Comparison of ENCODE assay signal across 28 mouse cellular contexts in the genomic region with DNA sequence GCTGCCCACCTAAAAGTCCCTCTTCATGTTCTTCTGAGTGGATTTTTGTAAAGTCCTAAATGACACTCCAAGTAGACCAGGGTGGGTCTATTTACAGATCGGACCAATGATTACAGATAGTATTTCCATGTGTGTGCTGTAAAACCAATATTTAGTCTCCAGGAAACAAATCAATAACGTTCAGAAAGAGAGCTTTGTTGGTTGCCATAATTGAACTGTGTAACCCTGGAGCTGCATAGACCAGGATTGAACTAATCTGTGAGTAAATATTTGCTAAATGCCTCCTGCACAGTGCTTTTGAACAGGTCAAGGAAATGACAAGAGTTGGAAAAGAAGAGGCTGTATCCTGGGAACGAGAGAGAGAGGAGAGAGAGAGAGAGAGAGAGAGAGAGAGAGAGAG. TPM values are rescaled to one million over a fixed set of nuclear protein-coding genes. Genes with fewer than 3 reads are reported as not detected.
DNase-seq lines count a peak whose midpoint lies in the region; ATAC-seq lines count a peak whose summit lies in the region.
"Had no signal": no experiment of that assay in that cellular context is flagged by ENCODE, and none has a peak within 500 bp of the region (broad histone marks: within the 10 kb centered on the region; RNA-seq: fewer than 3 reads in every experiment).

No protein-coding gene starts in this region.

- H3K4me1 ChIP-seq in liver, embryonic 13.5 days (replicated peaks) = peaks cover 8% of the 10 kb centered on the region
- H3K4me1 ChIP-seq in liver, embryonic 11.5 days (replicated peaks; ENCODE audit: control insufficient read depth, insufficient read depth, low read length) = no peaks in the 10 kb centered on the region
- no peaks in the 10 kb centered on the region for H3K4me1 ChIP-seq in intestine, embryonic 16.5 days (ENCODE audit: control insufficient read depth, insufficient read depth, low read length)
- no peaks in the 10 kb centered on the region for H3K4me1 ChIP-seq in stomach, embryonic 14.5 days (ENCODE audit: control insufficient read depth, insufficient read depth, low read length)
- H3K4me1 ChIP-seq: heart, embryonic 13.5 days; limb, embryonic 12.5 days; midbrain, embryonic 15.5 days; neural tube, embryonic 15.5 days had no signal

- ATAC-seq in liver, embryonic 13.5 days (ENCODE audit: low read depth) = peak; percentile 51
- no peak for ATAC-seq in liver, embryonic 11.5 days (replicated peaks; ENCODE audit: low FRiP score)
- peak; percentile 78 for ATAC-seq in intestine, embryonic 16.5 days
- peak; percentile 83 for ATAC-seq in stomach, embryonic 14.5 days (ENCODE audit: insufficient number of reproducible peaks, insufficient read depth, low FRiP score, low read depth)
- ATAC-seq: forebrain, embryonic 16.5 days; lung, postnatal 0 days; midbrain, embryonic 15.5 days; Patski had no signal

- no peaks in the 10 kb centered on the region for H3K9me3 ChIP-seq in liver, embryonic 13.5 days (replicated peaks)
- H3K9me3 ChIP-seq in liver, embryonic 11.5 days (ENCODE audit: control insufficient read depth, low read length) = no peaks in the 10 kb centered on the region
- no peaks in the 10 kb centered on the region for H3K9me3 ChIP-seq in intestine, embryonic 16.5 days (ENCODE audit: control insufficient read depth, low read length)
- no peaks in the 10 kb centered on the region for H3K9me3 ChIP-seq in stomach, embryonic 14.5 days (ENCODE audit: control insufficient read depth, low read depth, low read length)
- H3K9me3 ChIP-seq: G1E; heart, embryonic 13.5 days; limb, embryonic 12.5 days; midbrain, embryonic 15.5 days; neural tube, embryonic 15.5 days had no signal

- no peaks in the 10 kb centered on the region for H3K27me3 ChIP-seq in liver, embryonic 13.5 days
- peaks cover under 1% of the 10 kb centered on the region; the same call in 1 of the 2 replicates for H3K27me3 ChIP-seq in liver, embryonic 11.5 days (replicated peaks; ENCODE audit: control insufficient read depth, insufficient read depth, low read length)
- no peaks in the 10 kb centered on the region for H3K27me3 ChIP-seq in intestine, embryonic 16.5 days (replicated peaks; ENCODE audit: control insufficient read depth, insufficient read depth, low read length)
- no peaks in the 10 kb centered on the region for H3K27me3 ChIP-seq in stomach, embryonic 14.5 days (ENCODE audit: control insufficient read depth, insufficient read depth, low read length)
- H3K27me3 ChIP-seq: heart, embryonic 13.5 days; midbrain, embryonic 15.5 days; neural tube, embryonic 15.5 days had no signal

- no peak overlapping the region for H3K9ac ChIP-seq in liver, embryonic 13.5 days
- H3K9ac ChIP-seq in liver, embryonic 11.5 days (ENCODE audit: low read depth, low read length) = no peak overlapping the region
- H3K9ac ChIP-seq in intestine, embryonic 16.5 days (ENCODE audit: low read depth, low read length) = no peak overlapping the region
- H3K9ac ChIP-seq in stomach, embryonic 14.5 days (replicated peaks; ENCODE audit: low read depth, low read length) = no peak overlapping the region
- H3K9ac ChIP-seq: heart, embryonic 13.5 days; hindbrain, embryonic 14.5 days; limb, embryonic 12.5 days; midbrain, embryonic 15.5 days; neural tube, embryonic 15.5 days had no signal

- H3K27ac ChIP-seq in liver, embryonic 13.5 days = no peak overlapping the region
- no peak overlapping the region for H3K27ac ChIP-seq in liver, embryonic 11.5 days (ENCODE audit: low read depth, low read length)
- no peak overlapping the region for H3K27ac ChIP-seq in intestine, embryonic 16.5 days (ENCODE audit: low read length)
- H3K27ac ChIP-seq in stomach, embryonic 14.5 days (ENCODE audit: low read length) = no peak overlapping the region; the same call in 1 of the 2 replicates
- H3K27ac ChIP-seq: heart, embryonic 13.5 days; hindbrain, embryonic 14.5 days; left cerebral cortex, adult 2 months; limb, embryonic 12.5 days; macrophage; midbrain, embryonic 15.5 days; neural tube, embryonic 15.5 days had no signal

- 45% methylated on average over 3 of the region's 3 CpGs for WGBS in liver, embryonic 13.5 days (ENCODE audit: insufficient replicate concordance)
- WGBS in liver, embryonic 11.5 days = 61% methylated on average over 3 of the region's 3 CpGs
- 36% methylated on average over 3 of the region's 3 CpGs for WGBS in intestine, embryonic 16.5 days
- WGBS in stomach, embryonic 14.5 days = 45% methylated on average over 3 of the region's 3 CpGs

- DNase-seq in liver, embryonic 13.5 days = no peak
- DNase-seq in liver, embryonic 11.5 days (ENCODE audit: low spot score) = no peak
- no peak for DNase-seq in urinary bladder, postnatal 36 days (ENCODE audit: low spot score in 2 of 2)
- DNase-seq in gastrocnemius, adult 18-20 months (ENCODE audit: low spot score) = no peak
- DNase-seq in kidney, postnatal 10 days = no peak
- DNase-seq: adrenal gland, postnatal 25 days; cerebellum, adult 11-12 months; cerebellum, adult 9-11 months; heart, postnatal 10 days; kidney, adult 9 months; kidney, postnatal 25 days; lung, adult 18-20 months; retina, postnatal 1 day; right cerebral cortex, postnatal 14 days had no signal

- 0 out of 2 replicates have a peak, but pooled peaks cover 3% of the 10 kb centered on the region for H3K36me3 ChIP-seq in liver, embryonic 13.5 days
- H3K36me3 ChIP-seq in liver, embryonic 11.5 days (ENCODE audit: control insufficient read depth, insufficient read depth, low read length) = no peaks in the 10 kb centered on the region
- no peaks in the 10 kb centered on the region for H3K36me3 ChIP-seq in intestine, embryonic 16.5 days (ENCODE audit: control insufficient read depth, insufficient read depth, low read length)
- no peaks in the 10 kb centered on the region for H3K36me3 ChIP-seq in stomach, embryonic 14.5 days (ENCODE audit: control insufficient read depth, insufficient read depth, low read length)
- H3K36me3 ChIP-seq: G1E; heart, embryonic 13.5 days; limb, embryonic 12.5 days; midbrain, embryonic 15.5 days; neural tube, embryonic 15.5 days had no signal

- no peak overlapping the region for H3K4me3 ChIP-seq in liver, embryonic 13.5 days (replicated peaks)
- H3K4me3 ChIP-seq in liver, embryonic 11.5 days (ENCODE audit: low read depth, low read length) = no peak overlapping the region
- H3K4me3 ChIP-seq in intestine, embryonic 16.5 days (ENCODE audit: low read length) = no peak overlapping the region
- H3K4me3 ChIP-seq in stomach, embryonic 14.5 days (ENCODE audit: low read depth, low read length) = no peak overlapping the region
- H3K4me3 ChIP-seq: erythroblast, embryonic 14.5 days; heart, embryonic 13.5 days; left cerebral cortex, adult 2 months; limb, embryonic 12.5 days; midbrain, embryonic 15.5 days; neural tube, embryonic 15.5 days had no signal

- 0 out of 2 replicates have a peak overlapping the region, but pooled peaks have one; percentile 4 for H3K4me2 ChIP-seq in liver, embryonic 13.5 days
- no peak overlapping the region for H3K4me2 ChIP-seq in liver, embryonic 11.5 days
- H3K4me2 ChIP-seq in intestine, embryonic 16.5 days (ENCODE audit: low read depth, low read length) = no peak overlapping the region
- H3K4me2 ChIP-seq in stomach, embryonic 14.5 days (replicated peaks; ENCODE audit: low read depth, low read length) = no peak overlapping the region
- H3K4me2 ChIP-seq: heart, embryonic 13.5 days; hindbrain, embryonic 14.5 days; limb, embryonic 12.5 days; midbrain, embryonic 15.5 days; neural tube, embryonic 15.5 days had no signal

RNA-seq across cellular contexts. Expression of gene Tm9sf3, which starts 11.8 kb away (rescaled TPM):
- 58.2 and 72.6 TPM in 2 replicates for polyA plus RNA-seq in liver, embryonic 13.5 days (2015; fragmentation: Nextera tagmentation; extraction: Ambion mirVana)
- polyA plus RNA-seq in liver, embryonic 11.5 days (2014; fragmentation: Nextera tagmentation; extraction: Ambion mirVana) = 112 and 134 TPM in 2 replicates
- polyA plus RNA-seq in intestine, embryonic 16.5 days (2015; fragmentation: Nextera tagmentation; extraction: Ambion mirVana) = 130 and 138 TPM in 2 replicates
- polyA plus RNA-seq in stomach, embryonic 14.5 days (2014; fragmentation: Nextera tagmentation; extraction: Ambion mirVana) = 141 and 169 TPM in 2 replicates
- 10 to 100 TPM; 58.8 to 65.0 TPM for total RNA-seq in gastrocnemius, adult 18-20 months (2021)
